Mouse (Mus musculus): ENCODE data around the gene Acvr1. TPM values are rescaled to one million over a fixed set of nuclear protein-coding genes. Genes with fewer than 3 reads are reported as not detected.

The Acvr1 gene
- polyA plus RNA-seq, 1 experiment from 2014 or later = 7.9 TPM

- no peak for ATAC-seq (ENCODE audit: low FRiP score, low TSS enrichment)
- Histone ChIP-seq H3K4me3 (ENCODE audit: low read length) (no peak overlapping the region), H3K27ac (ENCODE audit: low read depth, low read length) (no peak overlapping the region)
Measured at GRCm38 (mm10) chr2:58520727-58521126, 46.2 kb downstream of the Acvr1 start.

GRCm38 (mm10) chr2:58518517-58518916, 48.4 kb downstream of the Acvr1 start:
- Histone ChIP-seq H3K9ac (ENCODE audit: low read depth, low read length) (no peak overlapping the region), H3K4me1 (ENCODE audit: control insufficient read depth, insufficient read depth, low read length) (peaks cover 25% of the 10 kb centered on the region), H3K9me3 (ENCODE audit: control insufficient read depth, low read length) (no peaks in the 10 kb centered on the region), H3K27me3 (ENCODE audit: control insufficient read depth, insufficient read depth, low read length) (no peaks in the 10 kb centered on the region), H3K36me3 (ENCODE audit: control insufficient read depth, insufficient read depth, low read length) (no peaks in the 10 kb centered on the region), H3K4me3 (ENCODE audit: low read length) (no peak overlapping the region), H3K27ac (ENCODE audit: low read depth, low read length) (no peak overlapping the region), H3K4me2 (replicated peaks; ENCODE audit: low read depth, low read length) (no peak overlapping the region)
- WGBS = 78% methylated on average over 1 of the region's 1 CpGs
- ATAC-seq (ENCODE audit: low FRiP score, low TSS enrichment) = no peak

More at GRCm38 (mm10) chr2:58520727-58521126, 46.2 kb downstream of the Acvr1 start:
- Histone ChIP-seq H3K36me3 (ENCODE audit: control insufficient read depth, insufficient read depth, low read length) (no peaks in the 10 kb centered on the region), H3K9ac (ENCODE audit: low read depth, low read length) (no peak overlapping the region), H3K27me3 (ENCODE audit: control insufficient read depth, insufficient read depth, low read length) (no peaks in the 10 kb centered on the region), H3K4me2 (replicated peaks; ENCODE audit: low read depth, low read length) (no peak overlapping the region), H3K9me3 (ENCODE audit: control insufficient read depth, low read length) (no peaks in the 10 kb centered on the region), H3K4me1 (ENCODE audit: control insufficient read depth, insufficient read depth, low read length) (peaks cover 24% of the 10 kb centered on the region)
- 80% methylated on average over 9 of the region's 9 CpGs for WGBS

GRCm38 (mm10) chr2:58516920-58517319, 50.0 kb downstream of the Acvr1 start:
- Histone ChIP-seq H3K27ac (ENCODE audit: low read depth, low read length) (peak overlapping the region; percentile 80; the same call in 1 of the 2 replicates), H3K4me1 (ENCODE audit: control insufficient read depth, insufficient read depth, low read length) (peaks cover 20% of the 10 kb centered on the region), H3K27me3 (ENCODE audit: control insufficient read depth, insufficient read depth, low read length) (no peaks in the 10 kb centered on the region), H3K9me3 (ENCODE audit: control insufficient read depth, low read length) (no peaks in the 10 kb centered on the region), H3K4me3 (ENCODE audit: low read length) (no peak overlapping the region), H3K9ac (ENCODE audit: low read depth, low read length) (no peak overlapping the region), H3K4me2 (replicated peaks; ENCODE audit: low read depth, low read length) (no peak overlapping the region), H3K36me3 (ENCODE audit: control insufficient read depth, insufficient read depth, low read length) (no peaks in the 10 kb centered on the region)
- 47% methylated on average over 6 of the region's 6 CpGs for WGBS
- no peak for ATAC-seq (ENCODE audit: low FRiP score, low TSS enrichment)

GRCm38 (mm10) chr2:58516000-58516399, 51.0 kb downstream of the Acvr1 start:
- Histone ChIP-seq H3K4me2 (replicated peaks; ENCODE audit: low read depth, low read length) (peak overlapping the region; percentile 25; the same call in 1 of the 2 replicates), H3K4me1 (ENCODE audit: control insufficient read depth, insufficient read depth, low read length) (peaks cover 20% of the 10 kb centered on the region), H3K9ac (ENCODE audit: low read depth, low read length) (no peak overlapping the region), H3K27ac (ENCODE audit: low read depth, low read length) (peak overlapping the region; percentile 51), H3K9me3 (ENCODE audit: control insufficient read depth, low read length) (no peaks in the 10 kb centered on the region), H3K36me3 (ENCODE audit: control insufficient read depth, insufficient read depth, low read length) (no peaks in the 10 kb centered on the region), H3K4me3 (ENCODE audit: low read length) (no peak overlapping the region), H3K27me3 (ENCODE audit: control insufficient read depth, insufficient read depth, low read length) (no peaks in the 10 kb centered on the region)
- WGBS = 26% methylated on average over 15 of the region's 15 CpGs
- ATAC-seq (ENCODE audit: low FRiP score, low TSS enrichment) = no peak

GRCm38 (mm10) chr2:58514489-58514888, 52.5 kb downstream of the Acvr1 start:
- no peaks in the 10 kb centered on the region for H3K36me3 ChIP-seq (ENCODE audit: control insufficient read depth, insufficient read depth, low read length)
- ATAC-seq (ENCODE audit: low FRiP score, low TSS enrichment) = no peak
- peaks cover 20% of the 10 kb centered on the region for H3K4me1 ChIP-seq (ENCODE audit: control insufficient read depth, insufficient read depth, low read length)
- H3K9me3 ChIP-seq (ENCODE audit: control insufficient read depth, low read length) = no peaks in the 10 kb centered on the region
- no peak overlapping the region for H3K27ac ChIP-seq (ENCODE audit: low read depth, low read length)
- WGBS = 93% methylated on average over 11 of the region's 11 CpGs
- no peak overlapping the region for H3K4me3 ChIP-seq (ENCODE audit: low read length)
- H3K9ac ChIP-seq (ENCODE audit: low read depth, low read length) = no peak overlapping the region
- H3K4me2 ChIP-seq (replicated peaks; ENCODE audit: low read depth, low read length) = no peak overlapping the region
- no peaks in the 10 kb centered on the region for H3K27me3 ChIP-seq (ENCODE audit: control insufficient read depth, insufficient read depth, low read length)

- H3K4me2 ChIP-seq (replicated peaks; ENCODE audit: low read depth, low read length) = no peak overlapping the region
- H3K4me1 ChIP-seq (ENCODE audit: control insufficient read depth, insufficient read depth, low read length) = peaks cover 20% of the 10 kb centered on the region
- H3K9ac ChIP-seq (ENCODE audit: low read depth, low read length) = no peak overlapping the region
- H3K36me3 ChIP-seq (ENCODE audit: control insufficient read depth, insufficient read depth, low read length) = no peaks in the 10 kb centered on the region
- ATAC-seq (ENCODE audit: low FRiP score, low TSS enrichment) = no peak
- H3K27me3 ChIP-seq (ENCODE audit: control insufficient read depth, insufficient read depth, low read length) = no peaks in the 10 kb centered on the region
- H3K9me3 ChIP-seq (ENCODE audit: control insufficient read depth, low read length) = no peaks in the 10 kb centered on the region
- 81% methylated on average over 3 of the region's 3 CpGs for WGBS
- no peak overlapping the region for H3K27ac ChIP-seq (ENCODE audit: low read depth, low read length)
- H3K4me3 ChIP-seq (ENCODE audit: low read length) = no peak overlapping the region
Measured at GRCm38 (mm10) chr2:58513212-58513611, 53.7 kb downstream of the Acvr1 start.

- ATAC-seq (ENCODE audit: low FRiP score, low TSS enrichment) = no peak
- 66% methylated on average over 8 of the region's 8 CpGs for whole genome bisulfite sequencing
- Histone ChIP-seq H3K27me3 (ENCODE audit: control insufficient read depth, insufficient read depth, low read length) (no peaks in the 10 kb centered on the region), H3K4me2 (replicated peaks; ENCODE audit: low read depth, low read length) (no peak overlapping the region), H3K9me3 (ENCODE audit: control insufficient read depth, low read length) (no peaks in the 10 kb centered on the region), H3K4me1 (ENCODE audit: control insufficient read depth, insufficient read depth, low read length) (0 out of 2 replicates have a peak, but pooled peaks cover 4% of the 10 kb centered on the region), H3K27ac (ENCODE audit: low read depth, low read length) (no peak overlapping the region), H3K4me3 (ENCODE audit: low read length) (no peak overlapping the region), H3K9ac (ENCODE audit: low read depth, low read length) (no peak overlapping the region), H3K36me3 (ENCODE audit: control insufficient read depth, insufficient read depth, low read length) (no peaks in the 10 kb centered on the region)
Measured at GRCm38 (mm10) chr2:58510192-58510591, 56.8 kb downstream of the Acvr1 start.

- H3K27ac ChIP-seq (ENCODE audit: low read depth, low read length) = no peak overlapping the region
- ATAC-seq (ENCODE audit: low FRiP score, low TSS enrichment) = peak; percentile 12; the same call in 1 of the 2 replicates
- no peak overlapping the region for H3K4me2 ChIP-seq (replicated peaks; ENCODE audit: low read depth, low read length)
- no peaks in the 10 kb centered on the region for H3K27me3 ChIP-seq (ENCODE audit: control insufficient read depth, insufficient read depth, low read length)
- H3K9ac ChIP-seq (ENCODE audit: low read depth, low read length) = no peak overlapping the region
- WGBS = 90% methylated on average over 9 of the region's 9 CpGs
- no peaks in the 10 kb centered on the region for H3K9me3 ChIP-seq (ENCODE audit: control insufficient read depth, low read length)
- H3K36me3 ChIP-seq (ENCODE audit: control insufficient read depth, insufficient read depth, low read length) = no peaks in the 10 kb centered on the region
- no peaks in the 10 kb centered on the region for H3K4me1 ChIP-seq (ENCODE audit: control insufficient read depth, insufficient read depth, low read length)
- no peak overlapping the region for H3K4me3 ChIP-seq (ENCODE audit: low read length)
Measured at GRCm38 (mm10) chr2:58505306-58506090, 61.5 kb downstream of the Acvr1 start.

GRCm38 (mm10) chr2:58496647-58497410, 70.1 kb downstream of the Acvr1 start:
- H3K27me3 ChIP-seq (ENCODE audit: control insufficient read depth, insufficient read depth, low read length) = no peaks in the 10 kb centered on the region
- peaks cover 2% of the 10 kb centered on the region; the same call in 1 of the 2 replicates for H3K9me3 ChIP-seq (ENCODE audit: control insufficient read depth, low read length)
- H3K4me2 ChIP-seq (replicated peaks; ENCODE audit: low read depth, low read length) = no peak overlapping the region
- WGBS = 61% methylated on average over 8 of the region's 8 CpGs
- no peak overlapping the region for H3K27ac ChIP-seq (ENCODE audit: low read depth, low read length)
- H3K4me1 ChIP-seq (ENCODE audit: control insufficient read depth, insufficient read depth, low read length) = no peaks in the 10 kb centered on the region
- no peak overlapping the region for H3K9ac ChIP-seq (ENCODE audit: low read depth, low read length)
- ATAC-seq (ENCODE audit: low FRiP score, low TSS enrichment) = no peak
- no peak overlapping the region for H3K4me3 ChIP-seq (ENCODE audit: low read length)
- no peaks in the 10 kb centered on the region for H3K36me3 ChIP-seq (ENCODE audit: control insufficient read depth, insufficient read depth, low read length)
